Mouse (Mus musculus): Measurements from ENCODE around the gene Kif19a.

The Kif19a gene

DNA sequence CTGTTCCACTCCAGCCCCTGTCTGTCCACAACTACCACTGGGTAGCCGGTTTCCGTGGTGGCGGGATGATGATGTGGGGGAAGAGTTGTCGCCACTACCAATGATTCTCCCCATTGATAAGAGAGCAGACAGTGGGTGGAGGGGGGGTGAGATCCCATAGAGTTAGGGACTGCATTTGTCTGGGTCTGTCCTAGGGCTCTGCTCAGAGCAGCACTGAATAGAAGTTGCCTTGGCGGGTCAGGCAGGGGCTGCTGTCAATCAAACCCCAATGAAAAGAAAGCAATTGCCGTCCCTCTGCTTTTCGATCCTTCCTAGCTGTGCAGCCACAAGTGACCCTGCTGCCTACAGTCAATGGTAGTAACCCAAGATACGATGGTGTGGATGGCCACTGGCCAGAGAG is 38.8 kb downstream of the Kif19a start:
- in situ Hi-C loops (cut with MboI; ENCODE audit: low sequenced_read_pairs): loop anchor here (25.0 kb wide), 1 partner anchor 108 kb away; no protein-coding TSS in a partner anchor

DNA sequence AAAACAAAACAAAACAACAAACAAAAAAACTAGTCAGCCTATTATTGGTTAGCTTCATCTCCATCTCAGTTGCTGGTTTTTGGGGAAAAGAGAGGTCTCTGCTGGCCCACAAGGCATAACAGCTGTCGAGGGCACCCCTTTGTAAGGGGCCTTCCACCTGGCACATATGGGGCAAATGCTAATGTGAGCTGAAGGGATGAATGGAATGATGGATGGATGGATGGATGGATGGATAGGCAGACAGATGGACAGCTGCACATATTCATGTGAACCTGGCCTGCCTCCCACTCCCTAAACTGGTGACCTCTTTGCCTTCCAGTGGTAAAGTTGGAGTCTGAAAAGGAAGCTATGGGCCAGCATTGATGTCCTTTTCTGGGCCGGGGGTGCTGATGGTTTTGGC is 41.8 kb downstream of the Kif19a start:
- in situ Hi-C loops (cut with MboI; ENCODE audit: low sequenced_read_pairs): loop anchor here (25.0 kb wide), 1 partner anchor 105 kb away; no protein-coding TSS in a partner anchor

DNA sequence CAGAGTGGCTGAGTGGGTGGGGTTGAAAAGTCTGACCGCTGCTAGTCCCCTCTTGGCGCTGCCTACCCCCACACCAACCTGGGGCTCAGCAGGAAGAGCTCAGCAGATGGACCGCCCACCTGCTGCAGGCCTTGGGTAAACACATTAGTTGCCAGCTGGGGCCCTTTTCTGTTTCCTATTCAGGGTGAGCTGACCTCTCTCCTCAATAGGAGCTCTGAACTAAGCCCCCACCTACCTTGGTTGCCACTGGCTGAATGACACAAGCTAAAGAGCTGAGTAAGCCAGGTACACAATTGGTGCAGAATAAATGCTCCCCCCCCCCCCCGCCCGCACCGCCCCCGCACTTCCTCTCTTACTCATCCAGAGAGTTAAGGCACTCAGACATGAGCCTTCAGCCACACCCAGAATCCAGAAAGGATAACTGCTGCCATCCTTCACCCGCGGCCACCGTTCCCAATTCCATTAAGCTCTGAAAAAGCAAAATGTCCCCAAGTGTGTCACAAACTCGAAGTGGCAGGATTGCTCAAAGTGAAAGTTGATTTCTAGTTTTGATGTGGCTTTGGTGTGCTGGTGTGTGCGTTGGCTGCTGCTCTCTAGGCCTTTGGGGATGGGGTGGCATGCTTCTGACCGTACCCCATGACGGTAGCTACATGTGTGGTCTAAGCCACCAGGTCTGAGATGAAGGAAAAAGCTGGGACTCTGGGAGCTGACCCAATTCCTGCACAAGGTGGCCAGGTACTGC is 42.7 kb downstream of the Kif19a start:
- in situ Hi-C loops (cut with MboI; ENCODE audit: low sequenced_read_pairs): loop anchor here (25.0 kb wide), 1 partner anchor 104 kb away; no protein-coding TSS in a partner anchor

DNA sequence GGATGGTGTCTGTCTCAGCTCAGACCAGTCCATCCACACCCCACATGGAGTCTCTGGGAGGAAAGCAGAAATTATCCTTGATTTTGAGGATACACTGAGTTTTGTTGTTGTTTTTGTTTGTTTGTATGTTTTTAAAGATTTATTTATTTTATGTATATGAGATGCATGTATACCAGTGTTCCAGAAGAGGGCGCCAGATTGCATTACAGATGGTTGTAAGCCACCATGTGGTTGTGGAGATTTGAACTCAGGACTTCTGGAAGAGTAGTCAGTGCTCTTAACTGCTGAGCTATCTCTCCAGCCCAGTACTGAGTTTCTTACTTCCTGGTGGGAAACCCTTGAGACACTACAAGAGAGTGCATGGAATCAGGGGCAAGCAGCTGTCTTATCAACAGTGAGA is 44.2 kb downstream of the Kif19a start:
- in situ Hi-C loops (cut with MboI; ENCODE audit: low sequenced_read_pairs): loop anchor here (25.0 kb wide), 1 partner anchor 103 kb away; no protein-coding TSS in a partner anchor

DNA sequence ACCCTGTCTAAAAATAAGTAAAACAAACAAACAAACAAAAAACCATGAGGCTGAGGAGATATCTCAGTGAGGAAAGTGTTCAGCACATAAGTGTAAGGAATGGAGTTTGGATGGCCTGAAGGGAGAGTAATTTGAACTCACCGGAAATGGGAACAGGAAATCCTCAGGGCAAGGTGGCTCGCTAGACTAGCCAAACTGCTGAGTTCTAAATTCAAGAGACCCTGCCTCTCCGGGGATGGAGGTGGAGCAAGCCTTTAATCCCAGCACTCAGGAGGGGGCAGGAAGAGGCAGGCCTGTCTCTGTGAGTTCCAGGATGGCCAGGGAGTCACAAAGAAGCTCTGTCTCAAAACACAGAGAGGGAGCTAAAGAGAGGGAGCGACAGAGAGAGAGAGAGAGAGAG is 45.2 kb downstream of the Kif19a start:
- in situ Hi-C loops (cut with MboI; ENCODE audit: low sequenced_read_pairs): loop anchor here (25.0 kb wide), 1 partner anchor 102 kb away; no protein-coding TSS in a partner anchor

DNA sequence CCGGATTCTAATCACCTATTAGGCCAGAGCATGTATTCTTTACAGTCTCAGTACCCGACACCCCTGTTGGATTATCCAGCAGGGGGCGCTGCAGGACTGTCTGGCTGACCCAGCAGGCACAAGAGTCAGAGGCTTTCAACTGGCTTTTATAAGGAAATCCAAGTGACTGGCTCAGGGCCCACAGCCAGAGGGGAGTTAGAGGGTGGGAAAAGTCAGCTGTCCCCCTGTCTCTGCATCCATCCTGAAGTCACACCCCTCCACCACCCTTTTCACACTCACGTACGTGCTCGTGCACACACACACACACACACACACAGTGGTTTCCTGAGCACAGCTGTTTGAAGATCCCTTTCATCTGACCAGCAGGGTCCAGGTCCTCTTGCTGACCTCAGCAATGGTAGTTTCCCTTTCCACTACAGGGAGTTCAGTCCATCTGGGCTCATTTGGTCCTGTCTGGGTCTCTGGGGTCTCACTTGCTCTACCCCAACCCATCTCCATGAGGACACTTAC is 47.6 kb downstream of the Kif19a start:
- in situ Hi-C loops (cut with MboI; ENCODE audit: low sequenced_read_pairs): loop anchor here (25.0 kb wide), 1 partner anchor 100 kb away; no protein-coding TSS in a partner anchor

DNA sequence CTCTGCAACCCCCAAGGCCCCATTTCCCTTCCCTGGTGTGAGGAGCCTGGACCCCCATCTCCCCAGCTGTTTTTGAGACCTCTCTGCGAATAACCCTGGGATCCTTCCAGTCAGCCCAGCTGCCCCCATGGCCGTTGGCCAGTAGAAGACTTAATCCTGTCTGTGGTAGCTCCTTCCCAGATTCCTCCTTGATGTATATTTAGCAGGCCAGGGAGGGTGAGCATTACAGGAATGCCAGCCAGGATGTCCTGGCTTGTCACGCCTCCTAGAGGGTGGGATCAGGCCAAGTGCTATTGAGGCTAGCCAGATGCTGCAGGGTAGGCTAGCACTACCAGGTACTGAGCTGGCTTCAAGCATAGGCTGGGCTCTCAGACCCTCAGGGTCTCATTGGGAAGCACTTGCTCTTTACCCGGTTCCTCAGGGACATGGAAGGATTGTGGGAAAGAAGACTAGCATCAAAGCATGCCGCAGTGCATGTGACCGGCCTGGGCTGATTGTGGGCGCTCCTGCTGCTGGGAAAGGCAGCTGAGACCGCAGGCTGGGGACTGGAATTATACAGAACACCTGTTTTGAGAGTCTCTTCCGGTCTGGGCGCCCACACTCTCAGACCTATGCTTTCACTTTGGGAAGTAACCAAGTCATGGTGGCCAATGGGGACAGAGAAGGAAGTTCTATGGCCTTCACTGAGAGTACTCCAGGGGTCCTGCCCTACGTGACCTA is 49.8 kb downstream of the Kif19a start:
- in situ Hi-C loops (cut with MboI; ENCODE audit: low sequenced_read_pairs): loop anchor here (25.0 kb wide), 1 partner anchor 97 kb away; no protein-coding TSS in a partner anchor

DNA sequence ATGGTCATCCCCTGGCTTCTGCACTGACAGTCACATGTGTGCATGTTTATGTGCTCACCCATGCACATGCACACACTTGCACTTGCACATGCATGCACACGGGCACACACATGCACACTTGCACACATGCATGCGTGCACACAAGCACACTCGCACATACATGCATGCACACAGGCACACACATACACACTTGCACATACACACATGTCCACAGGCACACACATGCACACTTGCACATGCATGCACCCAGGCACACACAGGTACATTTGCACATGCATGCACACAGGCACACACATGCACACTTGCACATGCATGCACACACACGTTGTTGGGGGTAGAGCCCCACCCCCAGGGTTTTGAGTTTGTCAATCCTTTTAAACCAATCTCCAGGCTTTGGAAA is 51.7 kb downstream of the Kif19a start:
- in situ Hi-C loops (cut with MboI; ENCODE audit: low sequenced_read_pairs): loop anchor here (25.0 kb wide), 1 partner anchor 95 kb away; no protein-coding TSS in a partner anchor

DNA sequence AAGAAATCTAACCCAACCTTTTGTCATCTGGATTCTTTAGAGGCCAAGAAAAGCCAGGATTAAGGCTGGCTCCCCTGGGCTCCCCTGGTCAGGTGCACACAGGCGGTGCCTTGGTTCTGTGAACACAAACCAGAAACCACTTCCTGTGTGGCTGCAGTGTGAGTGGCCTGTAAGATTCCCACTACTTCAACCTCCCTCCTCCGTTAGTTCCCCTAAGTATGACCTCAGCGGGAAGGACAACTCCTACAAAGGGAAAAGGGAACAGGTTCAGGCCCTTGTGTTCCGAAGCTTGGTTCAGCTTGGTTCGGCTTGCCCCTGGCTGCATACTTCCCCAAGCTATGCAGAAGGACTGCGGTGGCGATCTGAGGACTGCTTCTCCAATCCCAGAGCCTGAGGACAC is 53.0 kb downstream of the Kif19a start:
- in situ Hi-C loops (cut with MboI; ENCODE audit: low sequenced_read_pairs): loop anchor here (25.0 kb wide), 1 partner anchor 94 kb away; no protein-coding TSS in a partner anchor

DNA sequence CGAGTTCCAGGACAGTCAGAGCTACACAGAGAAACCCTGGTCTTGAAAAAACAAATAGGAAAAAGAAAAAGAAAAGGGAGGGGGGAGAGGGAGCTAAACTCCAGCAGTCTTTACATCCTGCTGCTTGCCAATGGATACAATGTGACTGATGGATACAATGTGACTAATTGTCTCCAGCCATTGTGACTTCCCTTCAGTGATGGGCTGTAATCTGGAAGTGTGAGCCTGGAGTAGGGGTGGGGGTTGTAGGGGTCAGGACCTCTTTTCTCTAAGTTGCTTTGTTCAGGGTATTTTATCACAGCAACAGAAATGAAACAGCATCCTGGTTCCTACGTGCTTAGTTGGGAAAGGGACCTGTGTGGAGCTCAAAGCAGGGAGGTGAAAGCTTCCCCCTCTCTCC is 53.9 kb downstream of the Kif19a start:
- in situ Hi-C loops (cut with MboI; ENCODE audit: low sequenced_read_pairs): loop anchor here (25.0 kb wide), 1 partner anchor 93 kb away; no protein-coding TSS in a partner anchor

DNA sequence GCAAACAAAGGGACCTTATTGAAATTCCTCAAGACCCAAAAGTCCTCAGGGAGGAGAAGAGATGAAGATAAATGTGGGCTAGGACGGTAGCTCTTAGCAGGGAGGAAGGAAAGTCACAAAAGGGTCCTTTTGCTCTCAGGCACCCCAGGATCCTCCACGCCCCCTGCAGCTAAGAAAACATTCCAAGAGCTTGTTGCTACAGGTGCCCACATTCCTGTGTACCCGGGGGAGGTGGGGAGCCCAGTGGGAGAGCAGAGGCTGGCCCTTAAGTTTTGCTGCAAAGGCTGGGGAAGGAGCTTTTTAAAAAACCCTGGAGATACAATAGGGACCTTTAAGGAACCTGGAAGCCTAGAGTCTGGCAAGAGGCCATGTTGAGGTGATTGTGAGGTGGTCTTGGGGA is 55.3 kb downstream of the Kif19a start:
- in situ Hi-C loops (cut with MboI; ENCODE audit: low sequenced_read_pairs): loop anchor here (25.0 kb wide), 1 partner anchor 92 kb away; no protein-coding TSS in a partner anchor

DNA sequence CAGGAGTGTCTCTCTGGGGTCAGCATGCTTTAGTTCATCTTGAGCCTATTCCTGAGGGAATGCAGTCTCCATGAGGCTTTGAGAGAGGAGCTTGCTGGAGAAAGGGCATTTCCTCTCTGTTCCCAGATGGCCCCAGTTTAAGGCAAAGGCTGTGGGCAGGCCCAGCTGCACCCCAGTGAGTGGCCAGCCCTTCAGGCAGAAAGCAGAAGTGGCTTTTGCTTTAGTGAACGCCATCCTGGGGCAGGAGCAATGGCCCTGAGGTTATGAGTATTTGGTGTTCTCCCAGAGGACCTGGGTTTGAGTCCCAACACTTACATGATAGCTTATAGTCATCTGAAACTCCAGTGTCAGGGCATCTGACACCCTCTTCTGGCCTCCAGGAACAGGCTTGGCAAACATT is 56.1 kb downstream of the Kif19a start:
- in situ Hi-C loops (cut with MboI; ENCODE audit: low sequenced_read_pairs): loop anchor here (25.0 kb wide), 1 partner anchor 91 kb away; no protein-coding TSS in a partner anchor

DNA sequence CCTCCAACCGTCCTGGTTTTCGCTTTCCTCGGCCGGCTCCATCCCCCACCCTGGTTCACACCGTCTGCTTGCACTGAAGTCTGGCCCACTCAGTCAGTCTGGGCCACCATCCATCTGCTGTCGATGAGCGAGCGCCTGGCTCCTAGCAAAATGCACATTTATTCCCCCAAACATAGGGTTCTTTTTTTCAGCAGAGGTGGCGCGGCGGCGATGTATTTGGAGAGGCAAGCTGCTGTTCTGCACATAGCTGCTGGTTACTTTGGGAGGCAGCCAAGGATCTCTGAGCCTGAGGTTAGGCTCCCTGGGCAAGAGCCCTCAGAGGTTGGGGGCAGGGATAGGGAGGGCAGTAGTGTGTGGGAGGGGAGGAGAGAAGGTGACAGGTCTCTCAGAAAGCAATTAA is 57.5 kb downstream of the Kif19a start:
- in situ Hi-C loops (cut with MboI; ENCODE audit: low sequenced_read_pairs): loop anchor here (25.0 kb wide), 1 partner anchor 90 kb away; no protein-coding TSS in a partner anchor

DNA sequence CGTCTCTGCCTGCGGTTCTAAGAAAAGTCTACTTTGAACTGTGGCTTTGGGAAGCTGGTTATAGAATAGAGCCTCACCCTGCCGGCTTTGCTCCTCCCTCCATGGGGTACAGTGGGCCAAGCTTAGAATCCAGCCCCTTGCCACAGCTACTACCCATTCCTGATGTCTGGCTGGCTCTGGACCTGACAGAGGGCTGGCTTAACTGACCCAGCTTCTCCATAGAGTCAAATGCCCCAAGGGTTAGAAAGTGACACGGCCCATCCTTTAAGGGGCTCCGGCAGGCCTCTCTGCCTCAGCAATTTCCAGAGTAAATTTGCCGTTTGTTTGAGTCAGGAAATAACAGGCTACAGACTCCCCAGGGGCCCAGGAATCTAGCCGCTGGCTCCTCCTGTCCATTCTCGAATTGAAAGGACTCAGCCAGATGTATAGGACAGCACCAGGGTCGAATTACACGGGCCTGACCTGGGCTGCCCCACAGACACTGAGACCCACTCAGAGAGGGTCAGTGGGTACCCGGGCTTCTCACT is 58.1 kb downstream of the Kif19a start:
- in situ Hi-C loops (cut with MboI; ENCODE audit: low sequenced_read_pairs): loop anchor here (25.0 kb wide), 1 partner anchor 89 kb away; no protein-coding TSS in a partner anchor

DNA sequence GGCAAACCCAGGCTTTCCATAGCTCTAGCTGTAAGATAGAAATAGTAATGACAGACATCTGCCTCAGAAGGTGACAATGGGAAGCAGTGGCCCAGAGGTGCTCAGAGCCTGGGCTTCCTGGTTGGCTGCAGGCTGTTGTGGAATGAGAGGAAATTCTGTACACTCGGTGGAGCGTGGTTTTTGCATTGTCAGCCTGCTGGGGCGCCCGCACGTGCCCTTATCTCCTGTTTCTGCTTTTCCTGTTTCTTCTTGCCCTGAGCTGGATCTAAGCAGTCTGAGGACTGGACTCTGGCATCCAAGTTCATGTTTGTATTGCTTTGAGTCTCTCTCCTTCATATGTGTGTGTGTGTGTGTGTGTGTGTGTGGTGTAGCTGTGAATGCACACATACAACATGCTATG is 61.5 kb downstream of the Kif19a start:
- in situ Hi-C loops (cut with MboI; ENCODE audit: low sequenced_read_pairs): no loop called here

DNA sequence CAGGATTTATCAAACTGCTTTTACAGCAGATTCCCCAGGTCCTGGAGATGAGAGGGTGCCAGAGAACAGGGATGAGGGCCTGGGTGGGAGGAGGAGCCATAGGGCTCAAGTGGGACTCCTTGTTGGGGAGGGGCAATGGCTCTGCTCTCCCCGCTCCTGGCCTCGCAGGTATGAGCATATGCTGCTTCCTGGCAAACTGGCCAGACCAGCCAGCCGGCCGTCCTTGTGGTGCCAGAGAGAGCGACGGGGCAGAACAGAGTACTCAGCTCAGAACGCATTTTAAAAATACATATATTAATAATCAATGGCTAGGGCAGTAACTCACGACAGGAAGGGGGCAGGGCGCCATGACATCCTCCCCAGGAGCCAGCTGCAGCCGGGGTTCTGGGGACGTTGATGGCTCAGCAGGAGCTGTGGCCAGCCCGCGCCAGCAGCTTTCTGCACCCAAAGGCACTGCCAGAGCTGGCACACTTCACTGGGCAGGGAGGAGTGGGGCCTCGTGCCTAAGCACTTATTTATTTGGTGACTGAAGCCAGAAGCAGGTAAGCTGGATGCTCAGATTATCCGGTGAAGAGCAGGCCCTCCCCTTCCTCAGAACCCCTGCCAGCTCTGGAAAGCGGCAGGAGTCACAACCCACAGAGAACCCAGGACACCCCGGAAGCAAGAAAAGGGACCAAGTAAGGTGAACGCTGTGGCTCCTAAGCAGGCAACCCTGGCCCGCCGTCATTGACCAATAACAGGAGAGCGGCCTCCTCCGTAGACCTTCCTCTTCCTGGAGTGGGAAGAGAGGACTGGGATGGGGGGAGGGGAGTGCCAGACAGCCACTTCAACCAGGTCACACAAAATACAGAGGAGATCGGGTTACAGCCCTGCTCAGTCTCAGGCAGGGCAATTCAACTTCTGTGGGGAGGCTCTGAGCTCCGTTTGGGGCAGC is 64.6 kb downstream of the Kif19a start:
- in situ Hi-C loops (cut with MboI; ENCODE audit: low sequenced_read_pairs): no loop called here

DNA sequence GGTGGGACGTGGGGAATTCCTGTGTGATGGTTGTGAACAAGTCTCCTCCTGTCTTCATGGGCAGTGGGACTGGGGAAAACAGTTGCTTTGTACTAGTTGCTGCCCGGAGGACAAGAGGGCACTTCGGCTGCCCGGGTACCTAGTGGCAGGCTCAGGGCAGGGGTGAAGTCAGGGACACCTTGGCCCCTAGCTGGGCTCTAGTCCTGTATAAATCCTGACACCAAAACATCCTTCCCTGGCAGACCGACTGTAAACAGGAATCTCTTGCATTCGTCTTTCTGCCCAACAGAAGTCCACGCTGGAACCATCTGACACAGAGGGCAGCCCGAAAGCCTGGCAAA is 65.2 kb downstream of the Kif19a start:
- in situ Hi-C loops (cut with MboI; ENCODE audit: low sequenced_read_pairs): no loop called here

DNA sequence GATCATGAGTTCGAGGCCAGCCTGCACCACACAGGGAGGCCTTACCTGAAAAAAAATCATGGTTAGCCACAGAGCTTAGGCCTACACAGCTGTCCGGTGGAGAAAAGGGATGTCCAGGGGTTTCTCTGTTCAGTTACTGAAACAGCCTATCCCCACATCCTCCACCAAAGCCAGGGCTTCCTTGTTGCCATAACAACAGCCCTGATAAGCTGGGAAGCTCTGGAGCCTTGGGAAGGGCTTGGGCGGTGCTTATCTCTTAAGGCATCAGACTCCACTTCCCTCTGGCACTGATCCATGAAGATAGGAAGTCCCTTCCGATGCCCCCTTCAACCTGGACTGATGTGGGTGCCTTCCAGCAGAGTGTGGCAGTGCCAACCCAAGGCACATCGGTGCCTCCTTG is 68.0 kb downstream of the Kif19a start:
- in situ Hi-C loops (cut with MboI; ENCODE audit: low sequenced_read_pairs): no loop called here
